Mouse (Mus musculus): ENCODE measurements around the gene Gm3012. TPM values are rescaled to one million over a fixed set of nuclear protein-coding genes. Genes with fewer than 3 reads are reported as not detected.

Gene Gm3012
- polyA plus RNA-seq (2017; shearing (Covaris generic)): not detected

GRCm38 (mm10) chr14:3634212-3634611 lies at the start of gene Gm3012:
TSS of gene Gm3012 (plus strand) at chr14:3634512.

DNA sequence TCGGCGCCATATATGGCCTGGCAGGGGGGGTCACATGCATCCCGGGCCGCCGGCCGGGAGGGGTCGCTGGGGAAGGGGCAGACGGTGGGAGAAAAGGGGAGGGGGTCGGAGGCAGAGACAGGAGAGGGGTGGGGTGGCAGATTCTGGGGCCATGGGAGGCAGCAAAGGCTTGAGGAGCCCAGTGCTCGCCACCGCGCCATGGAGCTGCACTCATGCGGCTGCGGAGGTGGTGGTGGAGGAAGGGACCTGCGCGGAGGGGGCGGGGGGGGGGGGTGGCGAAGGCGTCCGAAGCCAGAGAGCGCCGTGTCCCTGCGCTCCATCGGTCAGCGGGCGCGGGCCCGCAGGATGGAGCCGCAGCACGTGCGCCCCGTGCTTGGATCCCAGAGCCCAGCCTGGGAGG lies 17.4 kb downstream of the Gm3012 start, which contains the start of gene Gm3020:
Gm3020 (plus strand) TSS at position 301 of the 400 bp plus-strand sequence.

DNA sequence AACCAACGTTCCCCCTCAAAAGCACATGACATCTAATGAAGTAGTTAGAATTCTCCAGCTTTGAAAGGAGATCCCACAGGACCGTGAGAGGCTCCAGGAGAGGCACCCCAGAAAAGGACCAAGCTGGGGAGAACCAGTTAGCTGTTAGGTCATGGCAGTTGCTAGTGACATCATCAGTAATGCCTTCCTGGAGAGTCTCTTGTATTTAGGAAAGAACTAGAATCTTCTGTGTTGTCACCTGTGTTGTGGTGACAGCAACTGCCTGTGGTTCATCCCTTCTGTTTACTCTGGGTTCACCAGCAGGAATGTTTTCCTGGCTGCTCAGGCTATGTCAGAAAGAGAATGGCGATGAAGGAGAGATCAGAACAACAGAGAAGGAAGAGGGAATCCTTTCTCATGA lies 54.2 kb downstream of the Gm3012 start, which contains the start of gene Gm3043:
Gm3043 (plus strand) TSS at position 301 of the 400 bp plus-strand sequence.

Other genes starting within 250 kb of the Gm3012 start
- gene Gm10413, start 239.4 kb upstream of the Gm3012 start, polyA plus RNA-seq (2017; shearing (Covaris generic)): not detected
- 2.7 TPM for gene Gm10409, start 221.9 kb upstream of the Gm3012 start, polyA plus RNA-seq (2017; shearing (Covaris generic))
- 2.2 TPM for gene Gm3005, start 206.4 kb upstream of the Gm3012 start, polyA plus RNA-seq (2017; shearing (Covaris generic))
- gene Gm10408, start 185.1 kb upstream of the Gm3012 start, polyA plus RNA-seq (2017; shearing (Covaris generic)): not detected
- 2.7 TPM for gene Gm3020, start 17.5 kb downstream of the Gm3012 start, polyA plus RNA-seq (2017; shearing (Covaris generic))
- gene Gm3043, start 54.3 kb downstream of the Gm3012 start, polyA plus RNA-seq (2017; shearing (Covaris generic)): not detected
- 0.26 TPM for gene Gm3002, start 175.6 kb downstream of the Gm3012 start, polyA plus RNA-seq (2017; shearing (Covaris generic))
- gene Gm3033, start 211.7 kb downstream of the Gm3012 start, polyA plus RNA-seq (2017; shearing (Covaris generic)): 0.25 TPM
- not detected for gene Gm2916, start 249.7 kb downstream of the Gm3012 start, polyA plus RNA-seq (2017; shearing (Covaris generic))